Mouse (Mus musculus) R1 (cell line): ENCODE results near the gene Gli2.

ENCODE experiments used
- DNase-seq: peaks from one replicate; pipeline ENCODE4 v3.0.0-alpha.2; 2018; ENCODE audit warnings: low read depth, low spot score

The Gli2 gene

GRCm38 (mm10) chr1:118994482-118995105 lies 58.8 kb downstream of the Gli2 start:
- no peak for DNase-seq

- no peak for DNase-seq
These were observed 59.6 kb downstream of the Gli2 start for GRCm38 (mm10) chr1:118993775-118994174.

GRCm38 (mm10) chr1:118988331-118988730 lies 65.1 kb downstream of the Gli2 start:
- DNase-seq: no peak

GRCm38 (mm10) chr1:118987538-118987937 lies 65.9 kb downstream of the Gli2 start:
- no peak for DNase-seq

- peak; percentile 50 for DNase-seq
These were observed 70.0 kb downstream of the Gli2 start for GRCm38 (mm10) chr1:118983389-118983788.

GRCm38 (mm10) chr1:118982805-118983211 lies 70.6 kb downstream of the Gli2 start:
- peak; percentile 51 for DNase-seq

- DNase-seq: no peak
These were observed 71.2 kb downstream of the Gli2 start for GRCm38 (mm10) chr1:118981943-118982804.

- DNase-seq: no peak
These were observed 72.8 kb downstream of the Gli2 start for GRCm38 (mm10) chr1:118980636-118981035.

GRCm38 (mm10) chr1:118976596-118976995 lies 76.8 kb downstream of the Gli2 start:
- no peak for DNase-seq

GRCm38 (mm10) chr1:118975376-118975775 lies 78.0 kb downstream of the Gli2 start:
- no peak for DNase-seq

GRCm38 (mm10) chr1:118970068-118970467 lies 83.4 kb downstream of the Gli2 start:
- peak; percentile 49 for DNase-seq

- no peak for DNase-seq
These were observed 84.0 kb downstream of the Gli2 start for GRCm38 (mm10) chr1:118969409-118969808.

GRCm38 (mm10) chr1:118968661-118969179 lies 84.7 kb downstream of the Gli2 start:
- no peak for DNase-seq

- DNase-seq: no peak
These were observed 85.4 kb downstream of the Gli2 start for GRCm38 (mm10) chr1:118967976-118968375.

GRCm38 (mm10) chr1:118967281-118967680 lies 86.1 kb downstream of the Gli2 start:
- DNase-seq: no peak

GRCm38 (mm10) chr1:118958644-118959043 lies 94.8 kb downstream of the Gli2 start:
- no peak for DNase-seq

GRCm38 (mm10) chr1:118955791-118956190 lies 97.6 kb downstream of the Gli2 start:
- DNase-seq: no peak

- DNase-seq: no peak
These were observed 98.8 kb downstream of the Gli2 start for GRCm38 (mm10) chr1:118954434-118955301.

- no peak for DNase-seq
These were observed 100.4 kb downstream of the Gli2 start for GRCm38 (mm10) chr1:118953031-118953430.

- no peak for DNase-seq
These were observed 101.1 kb downstream of the Gli2 start for GRCm38 (mm10) chr1:118952318-118952717.

GRCm38 (mm10) chr1:118948407-118948806 lies 105.0 kb downstream of the Gli2 start:
- DNase-seq: no peak

- peak; percentile 55 for DNase-seq
These were observed 106.2 kb downstream of the Gli2 start for GRCm38 (mm10) chr1:118947221-118947620.
